Comparison of ENCODE assay signal across 8 mouse cellular contexts in genomic region chr9:21593122-21593721, GRCm38 (mm10). TPM values are rescaled to one million over a fixed set of nuclear protein-coding genes. Genes with fewer than 3 reads are reported as not detected.
DNase-seq lines count a peak whose midpoint lies in the region; ATAC-seq and TF ChIP-seq lines count a peak whose summit lies in the region.

No protein-coding gene starts in this region.

- no peak for TF ChIP-seq POLR2A in kidney, adult 2 months (IDR thresholded peaks at IDR 0.05; ENCODE audit: low read depth, low read length)

- H3K36me3 ChIP-seq in kidney, adult 2 months (ENCODE audit: control insufficient read depth, insufficient read depth, low read length), result no peaks in the 10 kb centered on the region
- peaks cover 20% of the 10 kb centered on the region for H3K36me3 ChIP-seq in kidney, postnatal 0 days (ENCODE audit: insufficient read depth, low read length)
- H3K36me3 ChIP-seq in liver, embryonic 15.5 days (replicated peaks), result peaks cover 39% of the 10 kb centered on the region
- peaks cover 12% of the 10 kb centered on the region for H3K36me3 ChIP-seq in neural tube, embryonic 11.5 days (ENCODE audit: control insufficient read depth, insufficient read depth, low read length)

- DNase-seq in kidney, adult 2 months, result peak; percentile 54
- DNase-seq in kidney, adult 18-20 months, result no peak
- peak; percentile 66 for DNase-seq in cerebellum, adult 9-11 months
- DNase-seq in kidney, postnatal 0 days (ENCODE audit: low spot score), result peak; percentile 43
- peak; percentile 39 for DNase-seq in neural tube, embryonic 11.5 days (ENCODE audit: low spot score)
- peak; percentile 26 to 34 for DNase-seq in thymus, postnatal 10 days (ENCODE audit: low spot score in 2 of 2)

- H3K4me1 ChIP-seq in kidney, adult 2 months (ENCODE audit: control insufficient read depth, insufficient read depth, low read length), result peaks cover 6% of the 10 kb centered on the region; the same call in 1 of the 2 replicates
- peaks cover 17% of the 10 kb centered on the region for H3K4me1 ChIP-seq in kidney, postnatal 0 days (replicated peaks; ENCODE audit: insufficient read depth, low read length)
- peaks cover 38% of the 10 kb centered on the region for H3K4me1 ChIP-seq in liver, embryonic 15.5 days (replicated peaks)
- H3K4me1 ChIP-seq in neural tube, embryonic 11.5 days (ENCODE audit: control insufficient read depth, insufficient read depth, low read length), result peaks cover 8% of the 10 kb centered on the region

- peak overlapping the region; percentile 80 for H3K4me3 ChIP-seq in kidney, adult 2 months (ENCODE audit: insufficient read depth, low read depth, low read length)
- peak overlapping the region; percentile 98 for H3K4me3 ChIP-seq in kidney, postnatal 0 days (replicated peaks; ENCODE audit: low read depth, low read length)
- H3K4me3 ChIP-seq in liver, embryonic 15.5 days (replicated peaks), result peak overlapping the region; percentile 84
- H3K4me3 ChIP-seq in neural tube, embryonic 11.5 days (ENCODE audit: low read depth, low read length), result peak overlapping the region; percentile 62

- peak overlapping the region; percentile 93 for H3K4me2 ChIP-seq in kidney, postnatal 0 days (ENCODE audit: low read length)
- H3K4me2 ChIP-seq in liver, embryonic 15.5 days, result peak overlapping the region; percentile 98
- peak overlapping the region; percentile 94 for H3K4me2 ChIP-seq in neural tube, embryonic 11.5 days (ENCODE audit: low read depth)

- TF ChIP-seq CTCF in kidney, adult 2 months (conservative IDR thresholded peaks at IDR 0.05; ENCODE audit: insufficient read depth, insufficient read length, low read depth, low read length), result no peak
- no peak for TF ChIP-seq CTCF in kidney, postnatal 0 days (IDR thresholded peaks at IDR 0.05; ENCODE audit: low read depth)

- peak; percentile 58 for ATAC-seq in granulocyte monocyte progenitor cell, adult 5-6 weeks (replicated peaks; ENCODE audit: poor library complexity, severe bottlenecking)
- ATAC-seq in kidney, postnatal 0 days (replicated peaks; ENCODE audit: low FRiP score, low read depth), result peak; percentile 60
- peak; percentile 77 for ATAC-seq in liver, embryonic 15.5 days (ENCODE audit: insufficient read depth)
- peak; percentile 76 for ATAC-seq in neural tube, embryonic 11.5 days (ENCODE audit: insufficient read depth, low FRiP score, low TSS enrichment)

- H3K9me3 ChIP-seq in kidney, postnatal 0 days (replicated peaks; ENCODE audit: low read length), result no peaks in the 10 kb centered on the region
- H3K9me3 ChIP-seq in liver, embryonic 15.5 days (replicated peaks), result no peaks in the 10 kb centered on the region
- no peaks in the 10 kb centered on the region for H3K9me3 ChIP-seq in neural tube, embryonic 11.5 days (ENCODE audit: control insufficient read depth, low read length)

- peak overlapping the region; percentile 61 for H3K27ac ChIP-seq in kidney, adult 2 months (ENCODE audit: insufficient read depth, low read depth, low read length)
- peak overlapping the region; percentile 91 for H3K27ac ChIP-seq in kidney, postnatal 0 days
- H3K27ac ChIP-seq in liver, embryonic 15.5 days (replicated peaks), result peak overlapping the region; percentile 87
- peak overlapping the region; percentile 74 for H3K27ac ChIP-seq in neural tube, embryonic 11.5 days (ENCODE audit: low read depth, low read length)

- H3K9ac ChIP-seq in kidney, postnatal 0 days (ENCODE audit: low read depth, low read length), result peak overlapping the region; percentile 90
- peak overlapping the region; percentile 85 for H3K9ac ChIP-seq in liver, embryonic 15.5 days
- peak overlapping the region; percentile 73 for H3K9ac ChIP-seq in neural tube, embryonic 11.5 days (ENCODE audit: low read length)

- 0% methylated on average over 69 of the region's 69 CpGs for WGBS in kidney, adult 2 months
- WGBS in kidney, postnatal 0 days, result under 1% methylated on average over 61 of the region's 69 CpGs
- WGBS in liver, embryonic 15.5 days (ENCODE audit: insufficient replicate concordance), result under 1% methylated on average over 69 of the region's 69 CpGs
- 3% methylated on average over 69 of the region's 69 CpGs for WGBS in neural tube, embryonic 11.5 days

- no peaks in the 10 kb centered on the region for H3K27me3 ChIP-seq in kidney, adult 2 months (replicated peaks; ENCODE audit: control insufficient read depth, insufficient read depth, low read length)
- no peaks in the 10 kb centered on the region for H3K27me3 ChIP-seq in kidney, postnatal 0 days (ENCODE audit: insufficient read depth, low read length)
- no peaks in the 10 kb centered on the region for H3K27me3 ChIP-seq in liver, embryonic 15.5 days
- H3K27me3 ChIP-seq in neural tube, embryonic 11.5 days (ENCODE audit: control insufficient read depth, insufficient read depth, low read length), result no peaks in the 10 kb centered on the region

RNA-seq across cellular contexts. Expression of gene Yipf2, which starts 0.6 kb away (rescaled TPM):
- polyA plus RNA-seq in kidney, adult 2 months (2012; rRNA removed), result 39.9 and 44.9 TPM in 2 replicates
- total RNA-seq in granulocyte monocyte progenitor cell, adult 5-6 weeks (2014; fragmentation: Nextera tagmentation), result 16.2 and 19.9 TPM in 2 replicates
- total RNA-seq in granulocyte monocyte progenitor cell, adult 5-6 weeks (2017), result 12.2 and 18.2 TPM in 2 replicates
- 30.2 and 31.6 TPM in 2 replicates for polyA plus RNA-seq in kidney, postnatal 0 days (2015; fragmentation: Nextera tagmentation; extraction: Ambion mirVana)
- polyA plus RNA-seq in liver, embryonic 15.5 days (2015; fragmentation: Nextera tagmentation; extraction: Ambion mirVana), result 10.9 and 12.7 TPM in 2 replicates
- 13.8 and 17.5 TPM in 2 replicates for polyA plus RNA-seq in neural tube, embryonic 11.5 days (2014; fragmentation: Nextera tagmentation; extraction: Ambion mirVana)

RNA-seq across cellular contexts. Expression of gene Timm29, which starts 0.7 kb away (rescaled TPM):
- 33.6 and 34.0 TPM in 2 replicates for polyA plus RNA-seq in kidney, adult 2 months (2012; rRNA removed)
- total RNA-seq in granulocyte monocyte progenitor cell, adult 5-6 weeks (2014; fragmentation: Nextera tagmentation), result 37.5 and 39.9 TPM in 2 replicates
- 51.6 and 59.1 TPM in 2 replicates for total RNA-seq in granulocyte monocyte progenitor cell, adult 5-6 weeks (2017)
- polyA plus RNA-seq in kidney, postnatal 0 days (2015; fragmentation: Nextera tagmentation; extraction: Ambion mirVana), result 28.1 and 29.2 TPM in 2 replicates
- polyA plus RNA-seq in liver, embryonic 15.5 days (2015; fragmentation: Nextera tagmentation; extraction: Ambion mirVana), result 18.4 and 18.9 TPM in 2 replicates
- 59.8 and 63.8 TPM in 2 replicates for polyA plus RNA-seq in neural tube, embryonic 11.5 days (2014; fragmentation: Nextera tagmentation; extraction: Ambion mirVana)

RNA-seq across cellular contexts. Expression of gene Smarca4, which starts 22.7 kb away (rescaled TPM):
- 24.9 and 26.9 TPM in 2 replicates for polyA plus RNA-seq in kidney, adult 2 months (2012; rRNA removed)
- 60.6 and 67.8 TPM in 2 replicates for total RNA-seq in granulocyte monocyte progenitor cell, adult 5-6 weeks (2014; fragmentation: Nextera tagmentation)
- total RNA-seq in granulocyte monocyte progenitor cell, adult 5-6 weeks (2017), result 58.6 and 60.7 TPM in 2 replicates
- polyA plus RNA-seq in kidney, postnatal 0 days (2015; fragmentation: Nextera tagmentation; extraction: Ambion mirVana), result 41.7 and 46.0 TPM in 2 replicates
- 22.5 and 24.5 TPM in 2 replicates for polyA plus RNA-seq in liver, embryonic 15.5 days (2015; fragmentation: Nextera tagmentation; extraction: Ambion mirVana)
- 172 and 175 TPM in 2 replicates for polyA plus RNA-seq in neural tube, embryonic 11.5 days (2014; fragmentation: Nextera tagmentation; extraction: Ambion mirVana)

RNA-seq across cellular contexts. Expression of gene Carm1, which starts 46.5 kb away (rescaled TPM):
- 47.7 and 54.6 TPM in 2 replicates for polyA plus RNA-seq in kidney, adult 2 months (2012; rRNA removed)
- 65.9 and 81.6 TPM in 2 replicates for total RNA-seq in granulocyte monocyte progenitor cell, adult 5-6 weeks (2014; fragmentation: Nextera tagmentation)
- total RNA-seq in granulocyte monocyte progenitor cell, adult 5-6 weeks (2017), result 17.0 and 27.3 TPM in 2 replicates
- 23.7 and 26.3 TPM in 2 replicates for polyA plus RNA-seq in kidney, postnatal 0 days (2015; fragmentation: Nextera tagmentation; extraction: Ambion mirVana)
- polyA plus RNA-seq in liver, embryonic 15.5 days (2015; fragmentation: Nextera tagmentation; extraction: Ambion mirVana), result 18.2 and 23.1 TPM in 2 replicates
- polyA plus RNA-seq in neural tube, embryonic 11.5 days (2014; fragmentation: Nextera tagmentation; extraction: Ambion mirVana), result 81.4 and 84.6 TPM in 2 replicates
